Mouse (Mus musculus): ENCODE measurements at regions not wholly inside any gene's neighbourhood (a gene's known extent, or its start where the extent isn't known, plus 50 kb on each side); places are given as distances from the start of the nearest gene placed in this dataset.

DNA sequence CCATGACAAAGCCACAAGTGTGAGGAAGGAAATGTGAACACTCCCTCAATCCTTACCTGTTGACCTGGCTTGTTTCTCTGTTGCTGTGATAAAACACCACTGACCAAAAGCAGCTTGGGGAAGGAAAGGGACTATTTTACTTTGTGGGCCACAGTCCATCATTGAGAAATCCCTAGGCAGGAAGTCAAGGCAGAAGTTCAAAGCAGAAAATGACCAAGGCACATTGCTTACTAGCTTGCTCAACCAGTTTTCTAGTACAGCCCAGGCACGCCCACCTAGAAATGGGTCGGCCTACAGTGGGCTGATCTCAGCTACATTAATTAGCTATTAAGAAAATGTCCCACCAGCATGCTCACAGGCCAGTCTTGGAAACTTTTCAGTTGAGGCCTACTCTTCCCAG is 59.8 kb upstream of the Zmynd11 start:
- in situ Hi-C loops (cut with MboI; ENCODE audit: low pct_unique_long_range_greater_than_20kb in 1 of 2, low sequenced_read_pairs in 2 of 2, unreplicated experiment in 1 of 2): loop anchor here in 1 of 2 experiments (25.0 kb wide), 1 partner anchor 363 kb away; no protein-coding TSS in a partner anchor

DNA sequence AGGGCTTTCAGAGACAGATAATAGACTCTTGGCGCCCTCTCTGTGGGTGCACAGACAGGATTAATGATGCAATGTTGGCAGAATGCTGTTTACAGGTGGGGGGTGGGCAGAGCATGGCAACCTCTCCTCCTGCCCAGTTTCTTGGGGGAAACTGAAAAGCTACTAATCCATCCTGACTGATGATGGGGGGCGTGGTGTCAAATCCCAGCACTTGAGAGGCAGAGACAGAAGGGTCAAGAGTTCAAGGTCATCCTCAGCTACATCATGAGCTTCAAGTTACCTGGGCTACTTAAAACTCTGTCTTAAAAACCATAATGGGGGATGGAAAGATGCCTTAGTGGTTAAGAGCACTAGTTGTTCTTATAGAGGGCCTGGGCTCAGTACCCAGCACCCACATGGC is 52.2 kb upstream of the Zmynd11 start:
- in situ Hi-C loops (cut with MboI; ENCODE audit: low pct_unique_long_range_greater_than_20kb in 1 of 2, low sequenced_read_pairs in 2 of 2, unreplicated experiment in 1 of 2): no loop called here

Data from mouse embryonic stem cell (cell line).